Mouse (Mus musculus) embryo, embryonic 10 days (tissue): ENCODE results near the gene Tjp1.

Source experiments
- DNase-seq: peaks from one replicate; pipeline ENCODE4 v3.0.0-alpha.2; 2015; ENCODE audit warnings: low spot score

Tjp1 gene

DNA sequence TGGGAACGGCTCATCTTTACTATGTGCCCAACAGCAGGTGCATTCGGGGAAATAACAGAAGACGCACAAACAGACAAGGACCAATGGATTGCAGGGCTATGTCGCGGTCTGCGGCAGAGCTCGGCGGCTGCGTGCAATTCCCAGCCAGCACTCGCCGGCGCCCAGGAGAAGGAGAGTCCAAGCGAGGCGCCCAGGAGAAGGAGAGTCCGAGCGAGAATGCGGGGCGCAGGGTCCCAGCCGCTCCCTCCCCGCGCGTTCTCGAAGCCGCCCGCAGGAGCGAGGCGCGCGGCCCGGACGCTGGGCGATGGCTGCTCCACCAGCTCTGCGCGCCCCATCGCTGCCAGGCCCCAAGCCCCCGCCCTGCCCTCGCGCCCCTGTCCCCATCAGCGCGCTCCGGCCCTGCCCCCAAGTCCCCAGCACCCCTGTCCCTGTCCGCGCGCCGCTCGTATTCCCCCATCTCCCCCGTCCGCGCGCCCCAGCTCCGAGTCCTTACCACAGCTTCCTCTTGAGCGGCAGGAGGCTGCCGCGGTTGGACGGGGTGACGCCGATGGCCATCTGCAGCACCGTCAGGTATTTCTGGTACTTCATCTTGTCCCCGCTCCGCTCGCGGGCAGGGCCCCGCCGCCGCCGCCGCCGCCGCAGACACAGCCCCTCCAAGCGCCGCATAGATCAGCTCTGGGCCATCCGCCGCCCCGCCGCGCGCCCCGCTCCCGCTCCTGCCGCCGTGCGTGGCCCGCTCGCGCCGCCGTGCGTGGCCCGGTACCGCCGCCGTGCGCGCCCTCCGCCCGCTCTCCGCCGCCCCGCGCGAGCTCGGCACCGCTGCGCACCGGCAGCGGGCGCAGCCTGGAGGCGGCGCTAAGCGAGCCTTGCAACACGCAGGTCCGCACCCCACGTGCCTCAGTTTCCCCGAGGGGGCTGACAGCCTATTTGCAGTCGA is at the start of gene Tjp1:
Gene Tjp1 (minus strand): TSS at position 711 of the 937 bp plus-strand sequence.
- peak; percentile 53 for DNase-seq

DNA sequence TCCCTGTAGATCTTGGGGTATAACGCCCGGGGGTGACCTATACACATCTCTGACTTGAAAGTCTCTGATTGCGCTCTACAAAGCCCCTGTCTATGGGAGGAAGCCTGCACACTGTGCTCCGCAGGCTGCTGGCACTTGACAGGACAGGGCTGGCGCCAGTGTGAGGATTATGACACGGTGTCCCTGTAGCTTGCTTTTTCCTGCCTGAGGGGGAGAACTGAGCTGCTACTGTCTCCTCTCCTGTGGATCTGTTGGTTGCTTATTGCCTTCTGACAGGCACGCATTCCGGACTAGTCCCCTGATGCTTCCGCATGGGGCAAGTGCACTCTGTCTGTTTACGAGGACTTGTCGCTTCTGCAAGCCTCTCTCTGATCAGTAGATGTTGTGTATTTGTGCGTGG is 49.5 kb upstream of the Tjp1 start:
- DNase-seq = peak; percentile 52

DNA sequence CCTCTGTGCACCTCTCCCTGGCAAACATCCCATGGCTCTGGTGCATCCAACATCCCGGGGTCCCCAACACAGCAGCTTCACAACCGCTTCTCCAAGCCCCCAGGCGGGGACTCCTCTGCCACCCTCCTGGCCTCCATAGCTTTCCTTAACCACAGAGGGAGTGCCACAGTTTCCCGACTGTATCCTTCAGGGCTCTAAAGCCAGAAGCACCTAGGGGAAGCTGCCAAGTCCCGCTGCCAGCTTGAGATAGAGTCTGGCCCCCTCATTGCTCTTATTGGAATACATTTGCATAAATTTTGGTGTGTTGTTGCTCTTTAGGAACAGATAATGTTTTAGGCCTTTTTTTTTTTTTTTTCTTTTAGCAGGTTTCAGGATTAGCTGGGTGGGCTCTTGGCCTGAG is 45.1 kb upstream of the Tjp1 start:
- no peak for DNase-seq

DNA sequence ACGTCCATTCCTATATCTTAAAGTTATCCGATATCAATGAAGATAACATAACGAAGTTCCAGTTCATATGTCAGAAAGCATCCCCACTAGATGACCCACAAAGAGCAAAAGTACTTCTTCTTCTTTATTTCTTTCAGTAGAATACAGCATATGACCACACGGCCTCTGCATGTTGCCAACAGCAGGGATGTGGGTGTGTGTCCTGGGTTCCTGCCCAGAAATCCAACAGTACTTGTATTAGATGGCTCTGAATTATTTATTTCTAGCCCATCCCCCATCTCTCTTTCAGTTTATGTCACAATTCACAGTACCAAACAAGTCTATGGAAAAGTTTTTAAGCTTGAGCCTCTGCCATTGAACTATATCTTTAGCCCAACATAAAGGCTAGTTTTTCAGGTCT is 43.1 kb upstream of the Tjp1 start:
- DNase-seq = no peak

DNA sequence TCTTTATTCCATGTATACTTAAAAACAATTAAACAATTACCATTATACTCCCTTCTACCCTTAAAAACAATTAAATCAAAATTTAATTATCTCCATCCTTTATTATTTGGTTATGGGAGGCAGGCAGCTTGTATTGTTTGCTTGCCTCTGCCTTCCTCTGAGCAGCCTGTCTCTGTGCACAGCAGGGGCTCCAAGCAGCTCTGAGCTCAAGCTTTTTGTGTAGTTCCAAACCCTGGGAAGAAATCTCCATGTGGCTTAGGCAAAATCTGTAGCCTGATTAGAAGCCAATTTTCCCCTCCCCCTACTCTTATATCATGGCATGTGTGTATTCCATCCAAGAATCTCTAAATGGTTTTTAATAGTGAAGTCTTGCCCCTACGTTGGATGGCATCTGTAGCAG is 28.4 kb upstream of the Tjp1 start:
- DNase-seq = peak; percentile 13

DNA sequence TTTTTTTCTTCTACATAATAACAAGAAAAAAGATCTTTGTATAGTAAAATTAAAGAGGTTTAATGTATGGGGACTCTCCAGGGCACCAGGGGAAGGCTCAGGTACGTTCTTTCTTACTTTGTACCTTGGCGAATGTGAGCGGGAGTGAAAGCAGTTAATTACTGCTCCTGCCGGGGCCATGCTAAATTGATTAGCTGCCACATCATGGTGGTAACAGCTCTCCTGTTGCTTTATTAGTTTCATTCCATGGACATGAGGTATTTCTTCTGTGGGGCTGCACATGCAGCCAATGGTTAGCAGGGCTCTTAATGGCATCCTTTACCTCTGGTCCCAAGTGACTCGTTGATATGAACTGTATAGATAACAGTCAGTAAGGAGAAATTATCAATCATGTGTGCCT is 18.2 kb upstream of the Tjp1 start:
- DNase-seq = no peak

DNA sequence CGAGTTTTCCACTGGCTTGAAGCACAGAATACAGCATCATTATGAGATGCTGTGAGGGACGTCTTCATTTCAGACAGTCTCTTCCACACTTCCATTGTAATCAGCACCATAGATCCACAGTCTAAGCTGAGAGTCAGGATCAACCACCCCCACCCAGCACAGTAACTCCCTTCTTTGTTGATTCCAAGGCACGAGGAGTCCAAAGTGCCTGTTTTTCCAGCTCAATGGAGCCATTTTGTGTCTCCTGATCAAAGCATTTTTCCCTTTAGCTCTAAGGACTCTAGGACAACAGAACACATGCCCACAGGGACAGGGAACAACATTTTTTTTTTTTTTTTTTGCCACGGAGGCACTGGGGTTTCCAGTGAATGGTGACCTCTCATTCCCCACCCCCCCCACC is 5.1 kb upstream of the Tjp1 start:
- peak; percentile 42 for DNase-seq

DNA sequence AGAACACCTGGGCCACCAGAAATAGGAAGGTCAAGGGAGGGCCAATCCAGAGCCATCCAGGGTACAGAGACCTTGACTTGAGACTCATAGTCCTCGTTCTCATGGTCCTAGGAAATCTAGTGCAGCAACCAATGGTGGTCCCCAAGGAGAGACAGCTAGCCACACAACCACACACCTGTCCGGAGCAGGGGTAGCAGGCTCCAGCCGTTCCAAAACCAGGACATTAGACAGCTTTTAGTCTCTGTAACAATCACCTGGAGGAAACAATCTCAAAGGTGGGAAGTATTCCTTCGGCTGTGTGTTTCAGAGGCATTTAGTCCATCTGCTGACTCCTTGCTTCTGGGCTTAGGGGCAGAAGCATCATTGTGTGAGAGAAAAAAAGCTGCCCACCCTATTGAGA is 4.5 kb downstream of the Tjp1 start:
- DNase-seq = no peak

DNA sequence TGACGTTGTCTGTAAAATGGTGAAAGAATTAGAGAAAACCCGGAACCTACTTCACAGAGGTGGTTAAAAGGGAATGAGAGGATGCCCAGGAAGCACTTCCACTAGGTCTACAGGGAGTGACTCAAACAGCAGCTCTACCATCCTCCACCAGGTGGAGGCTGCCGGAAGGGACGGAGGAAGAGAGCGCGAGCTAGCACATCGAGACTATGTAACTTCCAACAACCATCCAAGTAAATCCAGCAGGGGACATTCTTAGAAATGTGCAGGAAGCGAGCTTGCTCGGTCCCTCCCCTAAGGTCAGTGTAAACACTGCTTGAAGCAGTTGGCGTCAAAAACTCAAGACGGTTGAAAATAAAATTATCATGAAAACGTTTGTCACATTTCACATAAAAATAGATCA is 5.1 kb downstream of the Tjp1 start:
- DNase-seq = no peak

DNA sequence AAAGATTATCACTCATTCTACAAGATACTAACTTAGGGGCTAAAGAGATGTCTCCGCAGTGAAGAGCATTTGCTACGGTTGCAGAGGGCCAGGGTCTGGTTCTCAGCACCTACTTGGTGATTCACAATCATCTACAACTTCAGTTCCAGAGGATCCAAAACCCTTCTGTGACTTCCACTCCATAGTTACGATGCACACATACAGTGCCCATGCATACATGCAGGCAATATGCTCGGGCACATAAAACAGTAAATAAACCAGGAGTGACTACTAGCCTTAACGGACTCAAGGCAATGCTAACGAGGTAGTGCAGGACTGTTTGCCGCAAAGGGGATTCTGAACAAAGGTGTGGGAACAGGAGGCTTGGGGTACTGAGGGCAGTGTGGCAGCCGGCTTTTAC is 7.0 kb downstream of the Tjp1 start:
- DNase-seq = no peak

DNA sequence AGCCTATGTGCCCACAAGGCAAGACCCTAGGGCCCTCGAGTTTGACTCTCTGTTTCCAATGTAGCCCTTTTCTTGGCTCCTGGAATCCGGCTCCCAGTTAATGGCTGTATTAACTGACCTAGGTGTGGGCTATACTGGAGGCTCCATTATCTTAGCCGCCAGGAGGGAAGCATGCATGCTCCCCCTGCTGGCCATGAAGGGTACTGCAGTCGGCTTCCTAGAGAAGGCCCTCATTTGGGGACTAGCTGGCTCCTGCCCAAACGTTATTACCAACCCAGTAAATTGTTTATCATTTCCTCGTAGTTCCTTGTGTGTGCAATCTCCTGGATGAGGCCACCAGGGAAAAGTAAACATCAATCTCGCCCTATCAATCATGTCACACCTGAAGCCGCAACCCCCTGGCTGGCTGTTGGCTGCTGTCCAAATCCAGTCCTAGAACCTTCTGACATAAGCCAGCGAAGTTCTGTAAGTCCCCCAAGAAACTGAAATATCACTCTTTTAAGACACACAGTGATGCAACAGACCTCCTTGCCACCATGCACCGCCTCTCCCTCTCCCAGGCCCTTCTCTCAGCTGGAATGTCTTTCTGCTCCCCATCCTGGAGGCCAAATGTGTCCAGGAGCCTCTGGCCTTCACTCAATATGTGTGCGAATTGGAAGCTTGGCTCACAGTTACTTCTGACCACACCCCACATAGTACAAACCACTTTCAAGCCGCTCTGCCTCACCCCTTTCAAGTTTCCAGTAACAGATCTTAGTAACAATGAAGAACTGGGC is 7.6 kb downstream of the Tjp1 start:
- DNase-seq = peak; percentile 75

DNA sequence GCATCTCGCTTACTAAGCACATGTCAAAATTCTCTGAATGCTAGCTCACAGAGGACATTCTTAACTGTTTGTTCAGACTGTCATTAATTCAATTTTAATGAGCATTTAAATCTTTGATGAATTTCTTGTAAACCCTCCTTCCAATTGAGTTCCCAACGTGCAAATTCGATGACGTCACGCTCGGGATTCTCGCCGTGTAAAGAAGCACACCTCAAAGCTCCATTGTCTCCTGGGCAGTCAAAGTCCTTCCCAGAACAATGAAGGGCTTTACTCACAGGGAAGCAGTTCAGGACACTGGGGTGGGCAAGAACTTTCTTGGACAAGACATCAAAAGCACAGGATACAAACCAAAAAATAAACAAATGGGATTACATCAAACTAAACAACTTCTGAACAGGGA is 10.7 kb downstream of the Tjp1 start:
- no peak for DNase-seq

DNA sequence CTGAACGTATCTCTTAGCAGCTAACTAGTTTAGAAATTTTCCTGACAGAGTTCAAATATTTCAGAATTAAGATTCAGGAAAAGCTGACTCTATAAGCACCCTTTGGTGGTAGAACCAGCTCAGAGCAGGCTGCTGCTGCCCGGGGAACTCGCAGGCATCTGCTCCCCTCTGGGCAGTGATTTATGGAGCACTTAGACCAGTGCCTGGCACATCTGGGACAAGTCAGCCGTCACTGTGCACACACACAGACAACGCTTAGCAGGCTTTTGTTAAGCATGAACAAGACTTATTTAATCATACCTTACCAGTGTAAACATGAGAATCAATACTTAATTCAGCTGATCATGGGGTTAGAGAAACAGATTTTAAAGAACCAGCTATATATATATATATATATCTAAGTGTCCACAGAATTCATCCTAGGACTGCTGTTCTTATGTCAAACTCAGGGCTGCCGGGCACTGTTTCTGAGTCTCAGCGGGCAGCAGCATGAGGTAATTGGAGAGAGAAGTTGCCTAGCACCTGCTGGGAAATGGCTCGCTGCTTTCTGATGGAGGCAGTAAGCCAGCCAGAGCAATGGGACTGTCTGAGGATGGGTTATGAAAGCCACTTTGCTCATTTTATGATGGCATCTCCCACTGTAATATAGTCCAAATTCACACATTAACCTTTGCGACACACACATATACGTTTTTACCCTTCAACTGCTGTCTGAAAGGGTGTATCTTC is 14.0 kb downstream of the Tjp1 start:
- DNase-seq = peak; percentile 60

DNA sequence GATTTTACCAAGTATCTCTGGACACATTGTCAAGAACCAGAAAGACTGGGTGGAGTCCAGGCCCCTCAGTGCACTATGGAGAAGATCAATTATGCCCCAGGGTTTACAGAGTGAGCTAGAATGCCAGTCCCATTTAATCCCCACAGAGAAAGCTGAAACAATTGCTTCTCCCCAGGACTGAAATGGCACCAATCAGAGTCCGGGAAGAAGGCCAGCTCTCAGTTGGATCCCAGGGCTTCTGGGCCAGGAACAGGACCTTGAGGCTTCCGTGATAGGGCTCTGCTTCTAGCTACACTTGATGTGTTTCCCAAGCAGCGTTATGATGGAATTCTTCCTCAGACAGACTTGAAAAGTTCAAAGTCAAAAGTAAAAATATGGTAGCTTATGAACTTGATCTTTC is 18.2 kb downstream of the Tjp1 start:
- DNase-seq = no peak

DNA sequence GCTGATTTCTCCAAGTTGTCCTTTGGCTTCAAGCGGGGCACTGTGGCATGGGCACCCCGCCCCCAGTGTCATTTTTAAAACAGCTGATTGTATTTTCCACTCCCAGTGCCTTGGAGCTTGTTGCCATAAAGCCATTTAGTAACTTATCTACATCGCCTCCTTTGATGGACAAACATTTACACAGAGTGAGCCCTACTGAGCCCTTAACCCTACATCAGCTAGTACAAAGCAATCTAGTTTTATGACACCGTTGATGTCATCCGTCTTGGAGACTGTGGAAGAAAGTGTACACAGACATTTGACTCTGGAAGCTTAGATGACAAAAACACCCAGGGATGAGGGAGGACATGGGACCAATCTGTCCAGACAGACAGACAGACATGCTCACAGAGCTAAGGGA is 20.2 kb downstream of the Tjp1 start:
- DNase-seq = no peak

DNA sequence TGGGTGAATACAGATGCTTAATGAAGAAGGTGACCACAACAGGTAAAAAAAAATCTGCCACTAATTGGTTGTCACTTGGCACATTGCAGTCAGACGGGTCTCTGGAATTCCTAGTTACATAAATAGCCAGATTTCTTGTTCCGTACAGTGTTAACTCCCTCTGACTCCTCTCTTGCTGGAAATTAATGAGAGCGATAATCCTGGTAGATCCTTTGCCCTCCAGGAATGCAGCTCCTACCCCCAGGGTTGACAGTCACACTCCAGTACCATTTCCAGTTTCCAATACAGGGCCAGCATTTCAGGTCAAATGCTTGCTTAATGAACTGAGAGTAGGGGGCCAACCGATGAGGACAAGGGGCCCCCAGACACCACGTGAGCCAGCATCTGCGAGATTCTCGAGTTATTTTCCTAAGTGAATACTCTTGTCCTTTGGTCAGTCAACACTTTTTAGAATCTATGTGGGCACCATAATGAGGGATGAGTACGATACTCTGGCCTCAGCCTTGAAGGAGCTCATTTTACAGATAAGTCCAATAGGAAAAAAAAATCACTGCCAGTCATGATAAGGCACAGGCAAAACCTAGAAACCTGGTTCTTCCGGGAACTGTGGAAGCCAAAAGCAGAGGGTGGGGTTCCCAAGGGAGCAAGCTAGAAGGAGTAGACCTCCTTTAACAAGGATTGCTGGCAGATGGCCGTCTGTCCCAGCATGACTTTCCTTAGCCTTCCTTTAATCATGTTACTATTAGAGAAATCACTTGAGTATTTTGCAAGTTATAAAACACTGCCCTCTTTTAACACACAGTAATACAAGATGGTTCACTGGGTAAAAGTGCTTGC is 24.9 kb downstream of the Tjp1 start:
- DNase-seq = no peak

DNA sequence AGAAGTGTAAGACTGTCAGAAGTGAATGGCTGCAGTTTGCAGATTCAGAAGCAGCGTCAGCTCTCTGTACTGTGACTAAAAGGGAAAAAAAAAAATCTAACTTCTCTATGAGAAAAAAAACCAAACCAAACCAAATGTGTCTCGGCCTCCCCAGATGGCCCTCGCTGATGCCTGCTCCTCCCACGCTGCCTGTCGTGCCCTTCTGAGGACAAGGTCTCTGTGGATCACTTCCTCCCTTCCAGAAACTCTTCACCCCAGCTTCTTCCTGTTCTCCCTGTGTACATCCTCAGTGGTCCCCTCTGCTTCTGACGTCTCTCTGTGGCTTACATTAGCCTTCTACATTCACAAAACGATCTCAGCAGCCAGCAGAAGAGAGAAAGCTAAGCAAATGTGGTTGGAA is 26.8 kb downstream of the Tjp1 start:
- DNase-seq = no peak

DNA sequence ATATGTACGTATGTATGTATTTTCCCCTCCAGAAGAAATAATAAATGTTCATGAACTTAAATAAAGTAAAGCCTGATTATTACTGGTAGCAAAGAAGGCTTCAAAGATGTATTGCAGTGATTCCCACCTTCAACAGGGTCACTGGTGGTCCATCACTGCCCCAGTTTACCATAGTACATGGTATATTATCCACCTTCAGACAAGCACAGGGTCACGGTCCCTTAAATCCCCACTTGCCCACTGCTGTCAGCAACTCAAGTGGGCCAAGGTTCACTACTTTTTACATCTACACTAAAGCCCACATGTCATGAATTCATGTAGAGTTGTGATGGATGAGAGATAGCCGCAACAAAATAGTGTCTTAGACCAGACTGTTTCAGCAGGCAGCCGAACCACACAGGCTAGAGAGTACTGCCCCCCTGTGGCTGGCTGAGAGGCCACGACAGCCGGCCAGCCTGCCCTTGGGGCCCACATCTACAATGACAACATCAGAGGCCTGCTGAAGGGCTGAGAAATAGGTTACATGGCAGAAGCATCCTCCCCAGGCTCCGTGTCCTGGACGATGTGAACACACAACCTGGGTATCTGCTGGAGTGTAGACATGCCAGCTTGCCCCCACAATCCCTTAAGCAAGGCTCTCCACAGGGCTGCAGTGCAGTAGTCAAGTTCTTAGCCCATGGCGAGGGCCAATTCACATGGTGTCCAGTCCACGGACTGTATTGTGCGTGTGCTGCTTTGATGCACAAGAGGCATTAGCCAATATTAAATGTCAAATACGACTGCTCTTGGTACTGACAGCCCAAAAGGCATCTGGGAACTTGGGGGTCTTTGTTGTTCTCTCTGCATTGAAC is 29.6 kb downstream of the Tjp1 start:
- peak; percentile 84 for DNase-seq

DNA sequence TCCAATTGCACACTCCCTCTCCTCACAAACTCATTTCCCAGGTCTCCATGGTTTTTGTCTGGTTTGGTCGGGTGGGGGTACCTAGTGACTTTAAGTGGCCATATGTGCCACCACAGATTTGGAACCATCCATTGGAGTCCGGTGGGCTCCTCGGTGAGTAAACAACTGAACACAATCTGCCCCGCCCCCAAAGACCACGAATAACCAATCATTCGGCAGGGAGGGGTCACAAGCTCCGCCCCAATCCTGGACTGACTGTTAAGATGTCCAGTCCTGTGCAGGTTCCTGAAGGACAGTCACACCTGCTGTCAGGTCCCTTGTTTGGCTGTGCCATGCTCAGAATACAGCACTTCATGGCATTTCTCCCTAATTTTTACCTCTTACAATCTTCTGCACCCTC is 37.1 kb downstream of the Tjp1 start:
- DNase-seq = no peak

DNA sequence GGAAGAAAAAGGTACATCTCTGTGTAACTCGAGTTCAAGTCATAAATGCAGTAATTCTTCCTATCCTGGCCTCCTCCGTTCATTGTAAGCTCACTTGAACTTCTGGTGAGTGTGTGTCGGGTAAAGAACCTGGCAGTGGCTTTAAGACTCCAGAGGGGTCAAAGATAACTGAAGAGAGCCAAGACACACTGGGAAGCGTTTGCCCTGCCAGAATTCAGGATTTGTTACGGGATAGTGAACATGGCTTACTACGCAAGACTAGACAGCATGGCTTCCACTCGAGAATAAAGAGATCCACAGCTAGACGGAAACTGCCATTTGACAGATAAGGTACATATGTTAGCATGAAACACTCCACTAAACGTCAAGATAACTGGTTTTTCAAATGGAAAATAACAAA is 37.8 kb downstream of the Tjp1 start:
- DNase-seq = no peak

DNA sequence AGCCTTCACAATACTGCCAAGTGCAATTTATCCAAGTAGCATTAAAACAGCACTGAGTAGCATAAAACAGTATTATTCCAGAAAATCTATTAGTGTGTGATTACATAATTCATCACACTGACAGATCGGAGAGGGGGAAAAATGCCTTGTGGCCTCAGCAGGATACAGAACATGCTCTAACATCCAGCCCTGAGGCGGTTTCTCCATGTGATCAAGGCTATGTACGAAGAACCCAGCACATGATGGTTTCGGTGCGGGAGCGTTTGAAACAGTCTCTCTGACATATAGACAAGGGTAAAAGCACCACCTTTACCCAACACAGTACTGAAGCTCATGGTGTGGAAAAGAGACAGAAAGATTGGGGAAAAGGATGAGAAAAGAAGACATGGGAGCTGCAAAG is 38.4 kb downstream of the Tjp1 start:
- no peak for DNase-seq
